Mouse (Mus musculus) liver, postnatal 0 days (tissue): ENCODE data around the gene Flywch1.

Source experiments
- CTCF ChIP-seq: sonication (generic); IDR thresholded peaks from 2 replicates; pipeline ENCODE4 v1.5.1; 2016; ENCODE audit warnings: antibody characterized with exemption, low read depth
- EP300 ChIP-seq: IDR thresholded peaks from 2 replicates; pipeline ENCODE4 v1.6.1; 2016; ENCODE audit warnings: antibody characterized with exemption, low read depth, mild to moderate bottlenecking

DNA sequence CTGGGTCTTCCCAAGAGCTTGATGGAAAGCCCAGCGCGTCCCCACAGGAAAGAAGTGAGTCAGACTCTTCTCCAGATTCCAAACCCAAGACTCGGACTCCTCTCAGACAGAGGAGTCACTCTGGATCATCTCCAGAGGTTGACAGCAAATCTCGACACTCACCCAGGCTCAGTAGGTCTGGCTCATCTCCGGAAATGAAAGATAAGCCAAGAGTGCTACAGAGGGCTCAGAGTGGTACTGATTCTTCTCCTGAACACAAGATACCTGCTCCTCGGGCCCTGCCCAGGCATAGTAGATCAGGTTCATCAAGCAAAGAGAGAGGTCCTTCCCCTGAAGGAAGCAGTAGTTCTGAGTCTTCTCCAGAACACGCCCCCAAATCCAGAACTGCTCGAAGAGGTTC lies 47.2 kb upstream of the Flywch1 start:
- TF ChIP-seq CTCF (no peak), EP300 (no peak)
